Mouse (Mus musculus) layer of hippocampus, postnatal 25 days (tissue): ENCODE data around the gene Tamm41. TPM values are rescaled to one million over a fixed set of nuclear protein-coding genes. Genes with fewer than 3 reads are reported as not detected.

Source experiments
- DNase-seq, 2 experiments: peaks; one replicate each; pipeline ENCODE4 v3.0.0; 2022; ENCODE audit warnings: mixed read lengths in 2 of 2, low spot score in 1 of 2; ENCODE audit errors: extremely low spot score in 1 of 2
- total RNA-seq, 2 experiments: library from RNA; stranded (reverse); gene quantifications; 2 replicates each; pipeline ENCODE4 v1.2.3; 2021

Gene Tamm41
- total RNA-seq, 2 experiments from 2014 or later = 17.3 to 19.2 TPM

GRCm38 (mm10) chr6:115029248-115029647 lies 8.4 kb downstream of the Tamm41 start:
- peak in 1 of 2 experiments; percentile 32 for DNase-seq

- no peak for DNase-seq
These were observed 10.1 kb downstream of the Tamm41 start for GRCm38 (mm10) chr6:115027485-115027992.

GRCm38 (mm10) chr6:115022876-115023275 lies 14.8 kb downstream of the Tamm41 start:
- DNase-seq = no peak

- DNase-seq = no peak
These were observed 22.2 kb downstream of the Tamm41 start for GRCm38 (mm10) chr6:115015461-115015860.

- no peak for DNase-seq
These were observed 24.1 kb downstream of the Tamm41 start for GRCm38 (mm10) chr6:115013574-115013973.

- no peak for DNase-seq
These were observed 25.9 kb downstream of the Tamm41 start for GRCm38 (mm10) chr6:115011792-115012191.

- no peak for DNase-seq
These were observed 26.9 kb downstream of the Tamm41 start for GRCm38 (mm10) chr6:115010815-115011214.

GRCm38 (mm10) chr6:115010304-115010703 lies 27.4 kb downstream of the Tamm41 start:
- no peak for DNase-seq

GRCm38 (mm10) chr6:115007728-115008127 lies 29.9 kb downstream of the Tamm41 start:
- DNase-seq = peak; percentile 69 to 88

GRCm38 (mm10) chr6:115006948-115007347 lies 30.7 kb downstream of the Tamm41 start:
- no peak for DNase-seq

- no peak for DNase-seq
These were observed 31.6 kb downstream of the Tamm41 start for GRCm38 (mm10) chr6:115006065-115006464.

GRCm38 (mm10) chr6:115005351-115005890 lies 32.3 kb downstream of the Tamm41 start:
- DNase-seq = peak; percentile 32 to 44

GRCm38 (mm10) chr6:115004636-115005035 lies 33.0 kb downstream of the Tamm41 start:
- peak; percentile 64 to 65 for DNase-seq

- DNase-seq = no peak
These were observed 39.2 kb downstream of the Tamm41 start for GRCm38 (mm10) chr6:114998374-114999031.

- no peak for DNase-seq
These were observed 40.2 kb downstream of the Tamm41 start for GRCm38 (mm10) chr6:114997471-114997870.

- no peak for DNase-seq
These were observed 40.8 kb downstream of the Tamm41 start for GRCm38 (mm10) chr6:114996910-114997309.

- DNase-seq = no peak
These were observed 43.6 kb downstream of the Tamm41 start for GRCm38 (mm10) chr6:114994079-114994478.

- DNase-seq = no peak
These were observed 44.0 kb downstream of the Tamm41 start for GRCm38 (mm10) chr6:114993659-114994058.

- no peak for DNase-seq
These were observed 45.8 kb downstream of the Tamm41 start for GRCm38 (mm10) chr6:114991909-114992308.

GRCm38 (mm10) chr6:114988619-114988980 lies 49.1 kb downstream of the Tamm41 start:
- no peak for DNase-seq

- DNase-seq = no peak
These were observed 49.6 kb downstream of the Tamm41 start for GRCm38 (mm10) chr6:114987966-114988618.

GRCm38 (mm10) chr6:114982671-114983070 lies 55.0 kb downstream of the Tamm41 start:
- no peak for DNase-seq
